Mouse (Mus musculus) embryonic facial prominence, embryonic 14.5 days (tissue): ENCODE results near the gene Cbx2. TPM values are rescaled to one million over a fixed set of nuclear protein-coding genes. Genes with fewer than 3 reads are reported as not detected.
A peak's percentile ranks its signal among the peaks of the same experiment; 100 is the strongest.

ENCODE experiments used
- ATAC-seq: fragments of 200-750 bp; cut with Nextera tagmentation; 2 replicates; pipeline ENCODE4 v1.8.0; 2017; ENCODE audit warnings: low read depth, moderate number of reproducible peaks, moderate TSS enrichment
- DNase-seq: peaks from one replicate; pipeline ENCODE4 v3.0.0-alpha.2; 2015; ENCODE audit warnings: low spot score
- H3K27ac ChIP-seq: fragments of 300-500 bp; sonication (generic); replicated peaks from 2 replicates; pipeline ENCODE4 v1.5.1; 2014; ENCODE audit warnings: low read depth, mild to moderate bottlenecking, low read length, moderate library complexity
- H3K27me3 ChIP-seq: fragments of 300-500 bp; sonication (generic); replicated peaks from 2 replicates; pipeline ENCODE4 v1.6.1; 2014; ENCODE audit warnings: low read length; ENCODE audit not compliant: control insufficient read depth, insufficient read depth
- H3K36me3 ChIP-seq: fragments of 300-500 bp; sonication (generic); 2 replicates; pipeline ENCODE4 v1.6.1; 2014; ENCODE audit warnings: low read length, mixed read lengths; ENCODE audit not compliant: control insufficient read depth, insufficient read depth
- H3K4me1 ChIP-seq: fragments of 300-500 bp; sonication (generic); 2 replicates; pipeline ENCODE4 v1.6.1; 2014; ENCODE audit warnings: antibody characterized with exemption, low read length; ENCODE audit not compliant: control insufficient read depth, insufficient read depth
- H3K4me2 ChIP-seq: fragments of 300-500 bp; sonication (generic); 2 replicates; pipeline ENCODE4 v1.6.1; 2014; ENCODE audit warnings: low read depth, mild to moderate bottlenecking, low read length, moderate library complexity, mixed read lengths
- H3K4me3 ChIP-seq: fragments of 300-500 bp; sonication (generic); 2 replicates; pipeline ENCODE4 v1.5.1; 2014; ENCODE audit warnings: low read depth, mild to moderate bottlenecking, low read length
- H3K9ac ChIP-seq: fragments of 300-500 bp; sonication (generic); 2 replicates; pipeline ENCODE4 v1.6.1; 2014; ENCODE audit warnings: low read depth, mild to moderate bottlenecking, low read length, moderate library complexity, mixed read lengths
- H3K9me3 ChIP-seq: fragments of 300-500 bp; sonication (generic); 2 replicates; pipeline ENCODE4 v1.6.1; 2016; ENCODE audit warnings: low read length; ENCODE audit not compliant: control insufficient read depth
- WGBS: fragments of 180-500 bp; shearing (Covaris S2); extraction: QIAGEN DNeasy Blood & Tissue Kit; methylation state at CpG from one replicate; pipeline ENCODE4 v1.1.7; 2014; 5-methylcytosine and 5-hydroxymethylcytosine counted together
- polyA plus RNA-seq: library from polyadenylated mRNA; unstranded; fragments of >200 nt; fragmentation: Nextera tagmentation; extraction: Ambion mirVana; gene quantifications from 2 replicates; pipeline ENCODE4 v1.2.1, GENCODE M21; 2014

The Cbx2 gene
- polyA plus RNA-seq, 1 experiment from 2014 or later, result 23.9 TPM

DNA sequence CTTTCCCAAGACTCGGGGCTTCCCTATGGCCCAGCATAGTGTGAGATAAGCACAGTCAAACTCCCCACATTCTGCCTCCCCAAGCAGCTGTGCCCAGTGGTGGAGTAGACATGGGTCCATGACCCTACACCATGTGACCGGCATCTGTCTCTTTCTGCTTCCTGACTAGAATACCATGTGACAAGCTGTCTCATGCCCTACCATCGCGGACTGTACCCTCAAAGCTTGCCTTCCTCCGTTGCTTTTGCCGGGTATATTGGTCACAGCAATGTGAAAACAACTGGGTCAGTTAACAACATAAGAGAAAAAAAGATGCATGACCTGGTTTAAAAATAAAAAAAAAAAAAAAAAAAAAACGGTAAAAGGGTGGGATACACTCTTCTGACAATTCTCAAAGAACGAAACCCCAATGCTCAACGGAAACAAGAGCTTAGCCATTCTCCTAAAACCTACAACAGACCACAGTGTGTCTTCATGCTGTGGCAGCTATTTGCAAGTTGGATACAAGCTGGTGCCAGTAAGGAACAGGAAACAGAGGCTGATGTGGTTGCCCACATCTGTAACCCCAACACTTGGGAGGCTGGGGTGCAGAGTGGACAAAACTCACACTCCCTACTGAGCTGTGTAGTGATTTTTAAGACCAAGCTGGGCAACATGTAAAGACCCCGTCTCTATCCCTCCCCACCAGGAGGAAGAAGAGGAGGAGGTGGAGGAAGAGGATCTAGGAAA is 17.1 kb upstream of the Cbx2 start:
- Histone ChIP-seq H3K9ac (no peak overlapping the region), H3K9me3 (no peaks in the 10 kb centered on the region), H3K4me1 (no peaks in the 10 kb centered on the region), H3K36me3 (no peaks in the 10 kb centered on the region), H3K4me2 (no peak overlapping the region), H3K27ac (no peak overlapping the region), H3K4me3 (no peak overlapping the region), H3K27me3 (no peaks in the 10 kb centered on the region)
- DNase-seq, result no peak
- ATAC-seq, result no peak
- 84% methylated on average over 10 of the region's 10 CpGs for WGBS

- Histone ChIP-seq H3K4me3 (no peak overlapping the region), H3K27ac (no peak overlapping the region), H3K9ac (no peak overlapping the region), H3K9me3 (no peaks in the 10 kb centered on the region), H3K27me3 (no peaks in the 10 kb centered on the region), H3K4me2 (no peak overlapping the region), H3K4me1 (no peaks in the 10 kb centered on the region), H3K36me3 (no peaks in the 10 kb centered on the region)
- ATAC-seq, result no peak
- 65% methylated on average over 3 of the region's 3 CpGs for WGBS
- DNase-seq, result no peak
Observed at GRCm38 (mm10) chr11:119006462-119006861, 16.3 kb upstream of the Cbx2 start.

GRCm38 (mm10) chr11:119007461-119008456 is 15.0 kb upstream of the Cbx2 start:
- H3K4me3 ChIP-seq, result peak overlapping the region; percentile 33
- H3K9ac ChIP-seq, result peak overlapping the region; percentile 56
- peak overlapping the region; percentile 52 for H3K4me2 ChIP-seq
- no peak overlapping the region for H3K27ac ChIP-seq
- ATAC-seq (peak; percentile 85), DNase-seq (peak; percentile 59)
- H3K27me3 ChIP-seq, result no peaks in the 10 kb centered on the region
- H3K4me1 ChIP-seq, result no peaks in the 10 kb centered on the region
- WGBS, result 16% methylated on average over 21 of the region's 21 CpGs
- no peaks in the 10 kb centered on the region for H3K36me3 ChIP-seq
- no peaks in the 10 kb centered on the region for H3K9me3 ChIP-seq

DNA sequence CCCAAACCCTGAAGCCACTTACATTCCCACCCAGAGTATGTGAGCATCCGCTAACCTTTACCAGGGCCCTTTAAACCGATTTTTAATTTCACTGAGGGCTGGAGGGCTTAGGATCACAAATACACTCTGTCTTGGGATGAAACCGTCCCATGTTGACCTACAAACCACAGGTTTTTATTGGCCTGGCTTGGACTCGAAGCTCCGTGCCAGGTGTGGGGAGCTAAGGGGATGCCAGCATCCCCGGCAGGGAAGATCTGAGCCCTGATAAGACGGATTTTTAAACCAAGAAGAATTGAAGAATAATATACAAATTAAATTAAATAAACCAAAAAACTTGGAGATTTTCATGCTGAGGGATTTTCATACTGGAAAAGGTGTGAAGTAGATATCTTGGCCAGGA is 8.3 kb upstream of the Cbx2 start:
- no peaks in the 10 kb centered on the region for H3K4me1 ChIP-seq

DNA sequence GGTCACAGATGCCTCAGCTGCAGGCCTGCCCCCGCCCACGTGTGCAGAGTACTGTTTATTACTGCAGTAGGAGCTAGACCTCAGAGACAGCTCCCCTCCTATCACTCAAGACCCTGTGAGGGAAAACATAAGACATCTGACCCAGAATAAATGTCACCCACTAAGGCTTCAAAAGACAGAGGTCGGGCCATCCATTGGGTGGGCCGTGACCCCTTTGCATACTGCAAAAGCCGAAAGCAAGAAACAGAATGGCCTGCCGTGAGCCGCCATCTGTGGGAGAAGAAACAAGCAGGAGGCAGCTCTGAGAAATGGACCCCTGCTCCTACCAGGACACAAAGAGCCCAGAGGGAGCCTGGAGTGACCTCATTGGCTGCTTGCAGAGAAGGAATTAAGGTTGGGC is 5.3 kb upstream of the Cbx2 start:
- WGBS, result 65% methylated on average over 7 of the region's 7 CpGs
- DNase-seq, result no peak
- Histone ChIP-seq H3K36me3 (no peaks in the 10 kb centered on the region), H3K4me3 (no peak overlapping the region), H3K4me2 (no peak overlapping the region), H3K9ac (no peak overlapping the region), H3K27me3 (peaks cover 10% of the 10 kb centered on the region; the same call in 1 of the 2 replicates), H3K4me1 (peaks cover 8% of the 10 kb centered on the region; the same call in 1 of the 2 replicates), H3K9me3 (no peaks in the 10 kb centered on the region), H3K27ac (no peak overlapping the region)
- no peak for ATAC-seq

More for the DNA sequence above, 8.3 kb upstream of the Cbx2 start:
- Histone ChIP-seq H3K9me3 (no peaks in the 10 kb centered on the region), H3K27me3 (no peaks in the 10 kb centered on the region), H3K9ac (no peak overlapping the region), H3K36me3 (no peaks in the 10 kb centered on the region), H3K4me2 (no peak overlapping the region), H3K27ac (no peak overlapping the region), H3K4me3 (no peak overlapping the region)
- DNase-seq (no peak), ATAC-seq (no peak)
- 61% methylated on average over 7 of the region's 7 CpGs for WGBS

GRCm38 (mm10) chr11:119021180-119021579 is 1.6 kb upstream of the Cbx2 start:
- Histone ChIP-seq H3K27me3 (peaks cover 10% of the 10 kb centered on the region; the same call in 1 of the 2 replicates), H3K4me1 (peaks cover 28% of the 10 kb centered on the region), H3K9me3 (no peaks in the 10 kb centered on the region), H3K27ac (no peak overlapping the region), H3K4me2 (no peak overlapping the region), H3K4me3 (no peak overlapping the region), H3K36me3 (0 out of 2 replicates have a peak, but pooled peaks cover 3% of the 10 kb centered on the region), H3K9ac (no peak overlapping the region)
- WGBS, result 86% methylated on average over 7 of the region's 7 CpGs
- DNase-seq (no peak), ATAC-seq (no peak)

DNA sequence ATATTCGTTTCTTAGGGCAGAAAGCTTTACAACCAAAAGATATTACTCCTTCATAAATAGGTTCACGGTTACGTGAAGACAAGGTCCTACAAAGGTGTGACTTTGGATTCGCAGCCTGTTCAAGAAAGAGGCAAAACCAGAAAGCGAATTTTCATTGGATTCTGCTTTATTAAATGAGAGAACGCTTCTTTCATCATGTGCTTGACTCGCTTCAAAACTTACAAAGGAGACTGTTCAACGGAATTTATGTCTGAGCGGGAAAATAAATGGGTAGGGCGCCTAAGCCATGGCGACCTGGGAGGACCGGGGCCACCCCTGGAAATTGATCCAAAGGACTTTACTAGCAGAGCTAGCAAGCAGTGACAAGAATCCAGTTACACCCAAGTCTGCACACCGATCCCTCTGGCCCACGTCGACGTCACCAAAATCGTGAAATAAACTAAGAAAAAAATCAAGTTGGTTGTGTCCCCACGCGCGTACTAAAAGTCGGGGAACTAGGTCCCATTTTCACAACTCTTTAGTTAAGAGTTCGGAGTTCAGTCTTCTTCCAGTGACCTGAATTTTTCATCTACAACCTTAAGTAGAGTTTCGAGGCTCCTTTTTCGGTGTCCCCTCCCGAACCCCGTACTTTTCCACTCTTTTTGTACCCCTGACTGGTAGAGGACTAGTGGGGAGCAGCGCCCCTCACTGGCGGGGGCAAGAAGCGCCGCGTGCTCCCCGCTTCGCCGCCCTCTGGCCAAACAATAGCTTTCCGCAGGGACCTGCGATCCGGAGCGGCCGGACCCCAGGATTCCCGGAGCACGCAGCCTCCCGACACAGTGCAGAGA is 481 bp upstream of the Cbx2 start:
- H3K4me3 ChIP-seq, result peak overlapping the region; percentile 96
- H3K9ac ChIP-seq, result peak overlapping the region; percentile 92
- DNase-seq, result no peak
- no peaks in the 10 kb centered on the region for H3K9me3 ChIP-seq
- ATAC-seq, result no peak
- WGBS, result 3% methylated on average over 40 of the region's 42 CpGs
- peaks cover 34% of the 10 kb centered on the region for H3K4me1 ChIP-seq
- peak overlapping the region; percentile 92 for H3K27ac ChIP-seq
- peak overlapping the region; percentile 74 for H3K4me2 ChIP-seq
- H3K36me3 ChIP-seq, result peaks cover 13% of the 10 kb centered on the region
- H3K27me3 ChIP-seq, result peaks cover 10% of the 10 kb centered on the region; the same call in 1 of the 2 replicates

GRCm38 (mm10) chr11:119023616-119023980 is 836 bp downstream of the Cbx2 start:
- Histone ChIP-seq H3K9me3 (no peaks in the 10 kb centered on the region), H3K27me3 (peaks cover 10% of the 10 kb centered on the region; the same call in 1 of the 2 replicates), H3K27ac (peak overlapping the region; percentile 92), H3K4me2 (peak overlapping the region; percentile 74), H3K4me3 (peak overlapping the region; percentile 96), H3K4me1 (peaks cover 34% of the 10 kb centered on the region), H3K9ac (peak overlapping the region; percentile 92), H3K36me3 (peaks cover 27% of the 10 kb centered on the region)
- ATAC-seq (peak; percentile 0; the same call in 1 of the 2 replicates), DNase-seq (peak; percentile 70)
- WGBS, result 2% methylated on average over 13 of the region's 15 CpGs
